Mouse (Mus musculus) myocyte (in vitro differentiated cells): Measurements from ENCODE around the gene Rbp7. TPM values are rescaled to one million over a fixed set of nuclear protein-coding genes. Genes with fewer than 3 reads are reported as not detected.
A peak's percentile ranks its signal among the peaks of the same experiment; 100 is the strongest.
"Not testable (repeated sequence)": the region's sequence is repeated elsewhere in the genome, so short reads cannot be mapped to it uniquely, and the experiment has no call there.

ENCODE experiments used
- H3K27me3 ChIP-seq: one replicate; pipeline ENCODE4 v1.6.1; 2011; ENCODE audit not compliant: control insufficient read depth, insufficient read depth, insufficient read length
- H3K36me3 ChIP-seq: one replicate; pipeline ENCODE4 v1.6.1; 2011; ENCODE audit not compliant: control insufficient read depth, insufficient read depth
- H3K4me2 ChIP-seq: one replicate; pipeline ENCODE4 v1.6.1; 2011; ENCODE audit warnings: low read depth, control low read depth
- H3K4me3 ChIP-seq: one replicate; pipeline ENCODE4 v1.5.1; 2011; ENCODE audit warnings: mild to moderate bottlenecking, control low read depth, moderate library complexity
- H3K79me2 ChIP-seq: one replicate; pipeline ENCODE4 v1.6.1; 2011; ENCODE audit not compliant: control insufficient read depth, insufficient read depth
- H3ac ChIP-seq: one replicate; pipeline ENCODE4 v1.6.1; 2011; ENCODE audit not compliant: control insufficient read depth, insufficient read length
- CEBPB ChIP-seq: IDR thresholded peaks from 2 replicates; pipeline ENCODE4 v1.6.1; 2011; ENCODE audit warnings: mild to moderate bottlenecking, moderate library complexity; ENCODE audit not compliant: poor library complexity, insufficient read depth, severe bottlenecking
- E2F4 ChIP-seq: IDR thresholded peaks from one replicate; pipeline ENCODE4 v1.6.1; 2011; ENCODE audit warnings: mild to moderate bottlenecking, control low read depth, moderate library complexity; ENCODE audit not compliant: insufficient read depth
- MAX ChIP-seq: IDR thresholded peaks from one replicate; pipeline ENCODE4 v1.6.1; 2011; ENCODE audit warnings: low read depth, mild to moderate bottlenecking, control low read depth
- MYOD1 ChIP-seq, 3 experiments: IDR thresholded peaks; one replicate each; pipeline ENCODE4 v1.6.1; 2011; ENCODE audit warnings: control low read depth in 2 of 3, low read depth in 2 of 3, mild to moderate bottlenecking in 2 of 3, moderate library complexity in 1 of 3; ENCODE audit not compliant: insufficient read length in 2 of 3, control insufficient read depth in 1 of 3
- MYOG ChIP-seq, 3 experiments: IDR thresholded peaks; one replicate each; pipeline ENCODE4 v1.6.1; 2011; ENCODE audit warnings: control low read depth in 2 of 3, low read depth in 2 of 3, mild to moderate bottlenecking in 2 of 3; ENCODE audit not compliant: insufficient read length in 2 of 3, control insufficient read depth in 1 of 3, insufficient read depth in 1 of 3
- POLR2A ChIP-seq: IDR thresholded peaks from one replicate; pipeline ENCODE4 v1.6.1; 2011; ENCODE audit warnings: low read depth, mild to moderate bottlenecking, control low read depth, moderate library complexity; ENCODE audit not compliant: insufficient read length
- POLR2AphosphoS2 ChIP-seq: IDR thresholded peaks from one replicate; pipeline ENCODE4 v1.6.1; 2011; ENCODE audit warnings: low read depth, control low read depth; ENCODE audit not compliant: insufficient read length
- REST ChIP-seq: IDR thresholded peaks from one replicate; pipeline ENCODE4 v1.6.1; 2011; ENCODE audit warnings: mild to moderate bottlenecking, control low read depth, moderate library complexity; ENCODE audit not compliant: insufficient read depth, insufficient read length
- SRF ChIP-seq: IDR thresholded peaks from one replicate; pipeline ENCODE4 v1.6.1; 2011; ENCODE audit warnings: low read depth; ENCODE audit not compliant: control insufficient read depth, insufficient read length
- TCF12 ChIP-seq: IDR thresholded peaks from one replicate; pipeline ENCODE4 v1.6.1; 2011; ENCODE audit warnings: mild to moderate bottlenecking, control low read depth; ENCODE audit not compliant: poor library complexity, insufficient read depth, severe bottlenecking
- TCF3 ChIP-seq: IDR thresholded peaks from one replicate; pipeline ENCODE4 v1.6.1; 2011; ENCODE audit warnings: low read depth, control low read depth; ENCODE audit not compliant: insufficient read length
- USF1 ChIP-seq: IDR thresholded peaks from one replicate; pipeline ENCODE4 v1.6.1; 2011; ENCODE audit warnings: low read depth, mild to moderate bottlenecking, control low read depth, moderate library complexity
- polyA plus RNA-seq: library from polyadenylated mRNA; unstranded; fragments of >200 nt; fragmentation: generic; extraction: Trizol; gene quantifications from one replicate; pipeline ENCODE4 v1.2.1, GENCODE M21; 2012; ENCODE audit warnings: missing spikeins

Gene Rbp7
- polyA plus RNA-seq, 1 experiment, result not detected

DNA sequence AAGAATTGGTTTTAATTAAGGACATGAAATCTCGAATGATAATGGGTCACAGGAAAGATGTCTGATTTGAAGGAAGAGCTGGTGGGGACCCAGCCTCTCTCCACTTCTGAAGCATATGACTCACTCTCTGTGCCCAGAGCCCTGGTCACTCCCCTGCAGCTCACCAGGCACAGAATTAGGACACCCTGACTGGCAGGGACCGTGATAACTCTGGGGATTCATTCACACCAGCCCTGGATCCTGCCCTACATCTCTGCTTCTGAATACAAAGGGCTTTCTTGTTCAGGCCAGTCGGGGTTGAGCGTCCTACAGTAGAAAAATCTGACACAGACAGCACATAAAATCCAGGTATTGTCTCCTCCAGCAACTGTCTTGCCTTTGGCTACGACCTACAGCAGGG is 3.7 kb upstream of the Rbp7 start:
- Histone ChIP-seq H3K4me2 (no peak overlapping the region), H3K4me3 (no peak overlapping the region), H3ac (no peak overlapping the region), H3K27me3 (no peaks in the 10 kb centered on the region), H3K79me2 (no peaks in the 10 kb centered on the region), H3K36me3 (no peaks in the 10 kb centered on the region)
- no peak for TF ChIP-seq TCF12
- TF ChIP-seq MYOD1 (IDR thresholded peaks at IDR 0.05; ENCODE audit: control insufficient read depth in 1 of 3, insufficient read length in 2 of 3, low read depth in 2 of 3), result no peak
- TF ChIP-seq E2F4, result no peak
- TF ChIP-seq REST, result no peak
- TF ChIP-seq POLR2A, result no peak
- no peak for TF ChIP-seq MAX
- TF ChIP-seq TCF3, result no peak
- no peak for TF ChIP-seq POLR2AphosphoS2

DNA sequence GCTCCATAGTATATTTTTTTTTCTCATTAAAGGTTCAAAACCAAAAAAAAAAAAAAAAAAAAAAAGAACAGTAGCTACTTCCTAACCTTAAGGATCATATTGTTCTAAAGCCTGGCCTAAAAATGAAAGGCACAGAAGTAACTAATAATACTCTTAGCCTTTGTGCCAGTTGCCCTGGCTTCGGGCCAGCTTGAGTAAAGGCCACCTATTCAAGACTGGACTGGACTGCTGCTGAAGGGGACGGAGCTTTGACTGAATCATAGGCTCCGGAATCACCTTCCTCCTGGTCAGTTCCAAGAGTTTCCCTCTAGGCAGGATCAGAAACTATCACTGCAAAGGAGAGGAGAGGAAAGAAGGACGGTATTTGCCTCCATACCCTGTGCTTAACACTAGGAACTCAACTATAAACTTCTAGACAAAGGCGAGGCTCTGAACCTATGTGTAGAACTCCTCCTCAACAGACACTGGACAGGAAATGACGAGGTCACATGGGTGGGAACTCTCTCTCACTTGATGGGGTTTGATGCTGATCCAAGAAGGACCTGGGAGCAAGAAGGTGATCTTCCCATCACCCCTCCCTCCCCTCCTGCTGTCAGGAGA is 3.2 kb upstream of the Rbp7 start:
- H3K4me2 ChIP-seq, result no peak overlapping the region
- H3K4me3 ChIP-seq, result no peak overlapping the region
- H3K36me3 ChIP-seq, result no peaks in the 10 kb centered on the region
- H3ac ChIP-seq, result no peak overlapping the region
- no peaks in the 10 kb centered on the region for H3K27me3 ChIP-seq
- no peak for TF ChIP-seq MYOD1 (IDR thresholded peaks at IDR 0.05; ENCODE audit: control insufficient read depth in 1 of 3, insufficient read length in 2 of 3, low read depth in 2 of 3)
- no peak for TF ChIP-seq SRF
- TF ChIP-seq MYOG (IDR thresholded peaks at IDR 0.05; ENCODE audit: control insufficient read depth in 1 of 3, insufficient read depth in 1 of 3, insufficient read length in 2 of 3, low read depth in 2 of 3), result no peak
- no peak for TF ChIP-seq TCF3
- no peak for TF ChIP-seq E2F4
- no peak for TF ChIP-seq USF1
- TF ChIP-seq TCF12, result no peak
- TF ChIP-seq CEBPB, result no peak
- TF ChIP-seq POLR2AphosphoS2, result no peak
- no peak for TF ChIP-seq REST
- TF ChIP-seq MAX, result no peak
- TF ChIP-seq POLR2A, result no peak
- no peaks in the 10 kb centered on the region for H3K79me2 ChIP-seq

DNA sequence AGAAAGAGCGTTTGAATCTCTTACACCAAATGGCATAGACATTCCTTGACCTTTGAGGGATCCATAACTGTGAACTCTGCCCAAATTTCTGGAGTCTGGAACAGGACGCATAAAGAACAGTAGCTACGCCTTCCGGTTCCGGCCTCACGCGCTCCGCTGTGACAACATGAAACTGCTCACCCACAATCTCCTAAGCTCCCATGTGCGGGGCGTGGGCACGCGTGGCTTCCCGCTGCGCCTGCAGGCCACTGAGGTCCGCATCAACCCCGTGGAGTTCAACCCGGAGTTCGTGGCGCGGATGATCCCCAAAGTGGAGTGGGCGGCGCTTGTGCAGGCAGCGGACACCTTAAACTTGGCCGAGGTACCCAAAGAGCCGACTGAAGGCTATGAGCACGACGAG is 2.4 kb upstream of the Rbp7 start:
- not testable (repeated sequence) for H3K36me3 ChIP-seq, H3ac ChIP-seq, H3K79me2 ChIP-seq, H3K4me3 ChIP-seq, H3K4me2 ChIP-seq, H3K27me3 ChIP-seq

DNA sequence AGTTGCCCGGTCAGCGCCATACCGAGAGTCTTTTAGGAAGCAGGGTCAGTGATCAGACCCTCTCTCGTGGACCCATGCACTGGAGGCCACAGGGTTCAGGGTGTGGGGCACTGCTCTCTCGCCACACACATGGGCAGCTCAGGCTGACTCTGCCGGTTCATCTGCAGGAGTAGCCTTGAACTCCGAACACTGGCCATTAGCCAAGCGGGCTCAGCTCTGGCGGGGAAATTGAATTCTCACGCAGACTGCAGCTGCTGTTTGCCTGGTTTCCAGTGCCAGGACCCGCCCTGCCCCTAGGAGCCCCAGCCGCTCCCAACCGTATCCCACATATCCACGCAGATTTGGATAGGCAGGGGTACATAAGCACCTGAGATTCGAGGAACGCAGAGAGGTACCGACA is 515 bp downstream of the Rbp7 start:
- no peak overlapping the region for H3K4me2 ChIP-seq
- no peaks in the 10 kb centered on the region for H3K36me3 ChIP-seq
- no peaks in the 10 kb centered on the region for H3K27me3 ChIP-seq
- H3K4me3 ChIP-seq, result no peak overlapping the region
- H3ac ChIP-seq, result no peak overlapping the region
- no peaks in the 10 kb centered on the region for H3K79me2 ChIP-seq
- TF ChIP-seq POLR2AphosphoS2 (no peak), MYOG (IDR thresholded peaks at IDR 0.05; ENCODE audit: control insufficient read depth in 1 of 3, insufficient read depth in 1 of 3, insufficient read length in 2 of 3, low read depth in 2 of 3) (no peak), MYOD1 (IDR thresholded peaks at IDR 0.05; ENCODE audit: control insufficient read depth in 1 of 3, insufficient read length in 2 of 3, low read depth in 2 of 3) (peak in 1 of 3 experiments; percentile 12)

DNA sequence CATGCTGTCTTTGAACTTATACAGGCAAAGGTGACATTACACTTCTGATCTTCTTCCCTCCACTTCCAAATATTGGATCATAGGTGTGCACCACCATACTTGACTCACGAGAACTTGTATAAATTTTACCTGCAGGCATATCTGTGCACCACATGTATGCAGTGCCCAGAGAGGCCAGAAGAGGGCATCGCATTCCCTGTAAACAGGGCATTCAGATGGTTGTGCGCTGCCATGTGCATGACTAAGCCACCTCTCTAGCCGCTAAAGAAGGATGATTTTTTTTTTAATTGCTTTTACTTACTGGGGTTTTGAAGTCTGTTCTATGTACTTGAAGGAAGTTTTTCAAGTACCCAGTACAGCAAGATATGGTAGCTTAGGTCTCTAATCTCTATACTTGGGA is 1.1 kb downstream of the Rbp7 start:
- TF ChIP-seq TCF12, result no peak
- H3K4me2 ChIP-seq, result no peak overlapping the region

DNA sequence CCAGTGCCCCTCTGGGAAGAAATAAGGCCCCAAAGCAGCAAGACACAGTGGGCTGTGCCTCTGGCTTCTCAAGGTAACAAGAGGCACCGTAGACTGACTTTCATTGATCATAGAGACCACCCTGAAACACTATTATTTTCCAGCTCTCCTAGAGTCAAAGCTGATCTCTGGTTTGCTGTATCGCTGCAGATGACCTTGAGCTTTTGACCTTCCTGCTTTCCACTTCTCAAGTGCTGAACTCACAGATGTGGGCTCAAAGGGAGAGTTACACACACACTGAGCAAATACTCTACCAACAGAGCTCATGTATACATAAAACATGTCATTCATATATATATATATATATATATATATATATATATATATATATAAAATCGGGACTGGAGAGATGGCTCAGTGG is 4.1 kb downstream of the Rbp7 start:
- Histone ChIP-seq H3ac (no peak overlapping the region), H3K4me3 (no peak overlapping the region), H3K79me2 (no peaks in the 10 kb centered on the region), H3K27me3 (no peaks in the 10 kb centered on the region), H3K4me2 (no peak overlapping the region), H3K36me3 (no peaks in the 10 kb centered on the region)
- TF ChIP-seq POLR2AphosphoS2, result no peak

More for the DNA sequence above, 1.1 kb downstream of the Rbp7 start:
- Histone ChIP-seq H3K27me3 (no peaks in the 10 kb centered on the region), H3K36me3 (no peaks in the 10 kb centered on the region), H3K4me3 (no peak overlapping the region), H3ac (no peak overlapping the region), H3K79me2 (no peaks in the 10 kb centered on the region)
